Mouse (Mus musculus): ENCODE data around the gene Yaf2.

DNA sequence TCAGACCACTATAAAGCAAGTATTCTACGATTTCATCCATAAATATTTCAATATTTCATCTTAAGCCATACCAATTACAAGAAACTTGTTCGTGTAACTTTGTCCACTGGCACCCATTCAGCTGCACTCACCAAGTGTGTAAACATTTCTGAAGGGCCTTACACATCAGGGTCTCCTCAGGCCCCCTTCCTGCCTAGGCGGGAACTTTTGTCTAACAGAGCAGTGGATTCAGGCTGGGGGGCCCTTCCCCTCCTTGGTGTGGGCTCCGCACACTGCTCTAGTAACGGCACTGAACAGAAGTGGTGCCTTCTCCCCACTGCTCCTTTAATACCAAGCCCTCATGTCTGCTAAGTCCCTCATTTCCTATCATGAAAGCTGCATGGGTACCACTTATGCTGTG is 74.5 kb downstream of the Yaf2 start:
- TF ChIP-seq CTCF (IDR thresholded peaks at IDR 0.05; ENCODE audit: low read depth) (no peak), EP300 (IDR thresholded peaks at IDR 0.05; ENCODE audit: low read depth) (no peak)

All from liver, postnatal 0 days (tissue).